Mouse (Mus musculus) hindbrain, embryonic 13.5 days (tissue): ENCODE results near the gene Vsig8. TPM values are rescaled to one million over a fixed set of nuclear protein-coding genes. Genes with fewer than 3 reads are reported as not detected.

Experiments
- ATAC-seq: fragments of 200-750 bp; cut with Nextera tagmentation; 2 replicates; pipeline ENCODE4 v1.8.0; 2017; ENCODE audit warnings: moderate TSS enrichment; ENCODE audit not compliant: low FRiP score
- H3K27ac ChIP-seq: fragments of 300-500 bp; sonication (generic); 2 replicates; pipeline ENCODE4 v1.5.1; 2015; ENCODE audit warnings: inconsistent platforms, mild to moderate bottlenecking, moderate library complexity
- H3K27me3 ChIP-seq: fragments of 300-500 bp; sonication (generic); 2 replicates; pipeline ENCODE4 v1.6.1; 2015; ENCODE audit warnings: mild to moderate bottlenecking, inconsistent platforms
- H3K36me3 ChIP-seq: fragments of 300-500 bp; sonication (generic); 2 replicates; pipeline ENCODE4 v1.6.1; 2015; ENCODE audit warnings: mild to moderate bottlenecking, inconsistent platforms
- H3K4me1 ChIP-seq: fragments of 300-500 bp; sonication (generic); replicated peaks from 2 replicates; pipeline ENCODE4 v1.6.1; 2015; ENCODE audit warnings: inconsistent platforms
- H3K4me2 ChIP-seq: fragments of 300-500 bp; sonication (generic); 2 replicates; pipeline ENCODE4 v1.6.1; 2015; ENCODE audit warnings: inconsistent platforms, mild to moderate bottlenecking, moderate library complexity
- H3K4me3 ChIP-seq: fragments of 300-500 bp; sonication (generic); 2 replicates; pipeline ENCODE4 v1.5.1; 2015; ENCODE audit warnings: mild to moderate bottlenecking, inconsistent platforms
- H3K9ac ChIP-seq: fragments of 300-500 bp; sonication (generic); 2 replicates; pipeline ENCODE4 v1.6.1; 2015; ENCODE audit warnings: mild to moderate bottlenecking, inconsistent platforms
- H3K9me3 ChIP-seq: fragments of 300-500 bp; sonication (generic); 2 replicates; pipeline ENCODE4 v1.6.1; 2016; ENCODE audit warnings: inconsistent platforms
- WGBS: fragments of 180-500 bp; shearing (Covaris S2); methylation state at CpG from one replicate; pipeline ENCODE4 v1.1.7; 2015; 5-methylcytosine and 5-hydroxymethylcytosine counted together
- polyA plus RNA-seq: library from polyadenylated mRNA; unstranded; fragments of >200 nt; fragmentation: Nextera tagmentation; extraction: Ambion mirVana; gene quantifications from 2 replicates; pipeline ENCODE4 v1.2.1, GENCODE M21; 2015

The Vsig8 gene
- polyA plus RNA-seq = 0.17 and 0.18 TPM in 2 replicates

- Histone ChIP-seq H3K4me2 (no peak within 1 kb of the TSS), H3K4me3 (no peak within 1 kb of the TSS), H3K27ac (no peak within 1 kb of the TSS), H3K36me3 (no peaks in the 10 kb centered on the region), H3K27me3 (peaks cover 35% of the 10 kb centered on the region), H3K9ac (no peak within 1 kb of the TSS), H3K9me3 (no peaks in the 10 kb centered on the region), H3K4me1 (peaks cover 6% of the 10 kb centered on the region)
- ATAC-seq = no peak
- 81% methylated on average over 11 of the region's 11 CpGs for WGBS
Measured at GRCm38 (mm10) chr1:172555638-172556037, at the start of gene Vsig8. Vsig8 (plus strand) TSS chr1:172555938.

GRCm38 (mm10) chr1:172507001-172507400 lies 48.7 kb upstream of the Vsig8 start:
- Histone ChIP-seq H3K9me3 (no peaks in the 10 kb centered on the region), H3K9ac (no peak overlapping the region), H3K27ac (no peak overlapping the region), H3K4me2 (no peak overlapping the region), H3K4me1 (peaks cover 36% of the 10 kb centered on the region), H3K27me3 (peaks cover 8% of the 10 kb centered on the region), H3K36me3 (no peaks in the 10 kb centered on the region), H3K4me3 (no peak overlapping the region)
- 63% methylated on average over 5 of the region's 5 CpGs for WGBS
- no peak for ATAC-seq

GRCm38 (mm10) chr1:172507701-172508100 lies 48.0 kb upstream of the Vsig8 start:
- H3K4me1 ChIP-seq = peaks cover 29% of the 10 kb centered on the region
- H3K9ac ChIP-seq = no peak overlapping the region
- no peak overlapping the region for H3K27ac ChIP-seq
- 91% methylated on average over 3 of the region's 3 CpGs for WGBS
- H3K27me3 ChIP-seq = peaks cover 2% of the 10 kb centered on the region; the same call in 1 of the 2 replicates
- H3K4me3 ChIP-seq = no peak overlapping the region
- no peaks in the 10 kb centered on the region for H3K36me3 ChIP-seq
- no peak overlapping the region for H3K4me2 ChIP-seq
- no peaks in the 10 kb centered on the region for H3K9me3 ChIP-seq
- no peak for ATAC-seq

- peaks cover 28% of the 10 kb centered on the region for H3K4me1 ChIP-seq
- no peak overlapping the region for H3K4me2 ChIP-seq
- no peak overlapping the region for H3K27ac ChIP-seq
- no peak overlapping the region for H3K4me3 ChIP-seq
- H3K9me3 ChIP-seq = no peaks in the 10 kb centered on the region
- no peak overlapping the region for H3K9ac ChIP-seq
- H3K27me3 ChIP-seq = peaks cover 2% of the 10 kb centered on the region; the same call in 1 of the 2 replicates
- no peaks in the 10 kb centered on the region for H3K36me3 ChIP-seq
- 45% methylated on average over 2 of the region's 2 CpGs for WGBS
- ATAC-seq = no peak
Measured at GRCm38 (mm10) chr1:172508172-172508571, 47.6 kb upstream of the Vsig8 start.

- Histone ChIP-seq H3K4me1 (peaks cover 25% of the 10 kb centered on the region), H3K27me3 (no peaks in the 10 kb centered on the region), H3K4me3 (no peak overlapping the region), H3K27ac (no peak overlapping the region), H3K9me3 (no peaks in the 10 kb centered on the region), H3K4me2 (no peak overlapping the region), H3K36me3 (no peaks in the 10 kb centered on the region), H3K9ac (no peak overlapping the region)
- no peak for ATAC-seq
- 77% methylated on average over 5 of the region's 5 CpGs for WGBS
Measured at GRCm38 (mm10) chr1:172509235-172509634, 46.5 kb upstream of the Vsig8 start.

GRCm38 (mm10) chr1:172509983-172510382 lies 45.8 kb upstream of the Vsig8 start:
- no peaks in the 10 kb centered on the region for H3K27me3 ChIP-seq
- H3K27ac ChIP-seq = no peak overlapping the region
- 55% methylated on average over 8 of the region's 8 CpGs for WGBS
- H3K4me1 ChIP-seq = peaks cover 18% of the 10 kb centered on the region
- H3K9ac ChIP-seq = no peak overlapping the region
- H3K9me3 ChIP-seq = no peaks in the 10 kb centered on the region
- no peak overlapping the region for H3K4me3 ChIP-seq
- ATAC-seq = no peak
- no peak overlapping the region for H3K4me2 ChIP-seq
- H3K36me3 ChIP-seq = no peaks in the 10 kb centered on the region

- Histone ChIP-seq H3K27ac (no peak overlapping the region), H3K9me3 (no peaks in the 10 kb centered on the region), H3K4me2 (no peak overlapping the region), H3K36me3 (no peaks in the 10 kb centered on the region), H3K4me3 (no peak overlapping the region), H3K9ac (no peak overlapping the region), H3K27me3 (0 out of 2 replicates have a peak, but pooled peaks cover 3% of the 10 kb centered on the region), H3K4me1 (peaks cover 16% of the 10 kb centered on the region)
- ATAC-seq = no peak
- 28% methylated on average over 13 of the region's 13 CpGs for WGBS
Measured at GRCm38 (mm10) chr1:172510421-172510972, 45.2 kb upstream of the Vsig8 start.

- Histone ChIP-seq H3K4me2 (peak overlapping the region; percentile 26), H3K27ac (no peak overlapping the region), H3K9ac (no peak overlapping the region; the same call in 1 of the 2 replicates), H3K4me1 (peaks cover 20% of the 10 kb centered on the region), H3K9me3 (no peaks in the 10 kb centered on the region), H3K36me3 (no peaks in the 10 kb centered on the region), H3K27me3 (0 out of 2 replicates have a peak, but pooled peaks cover 4% of the 10 kb centered on the region), H3K4me3 (no peak overlapping the region)
- 31% methylated on average over 13 of the region's 13 CpGs for WGBS
- no peak for ATAC-seq
Measured at GRCm38 (mm10) chr1:172512962-172513361, 42.8 kb upstream of the Vsig8 start.

GRCm38 (mm10) chr1:172513525-172514212 lies 42.1 kb upstream of the Vsig8 start:
- H3K4me3 ChIP-seq = no peak overlapping the region
- no peak overlapping the region for H3K9ac ChIP-seq
- no peak overlapping the region for H3K27ac ChIP-seq
- WGBS = 81% methylated on average over 17 of the region's 17 CpGs
- H3K27me3 ChIP-seq = 0 out of 2 replicates have a peak, but pooled peaks cover 4% of the 10 kb centered on the region
- H3K4me1 ChIP-seq = peaks cover 17% of the 10 kb centered on the region
- no peak overlapping the region for H3K4me2 ChIP-seq
- H3K36me3 ChIP-seq = no peaks in the 10 kb centered on the region
- 0 out of 2 replicates have a peak, but pooled peaks have one; percentile 19 for ATAC-seq
- H3K9me3 ChIP-seq = no peaks in the 10 kb centered on the region

- Histone ChIP-seq H3K4me2 (no peak overlapping the region), H3K27me3 (0 out of 2 replicates have a peak, but pooled peaks cover 4% of the 10 kb centered on the region), H3K27ac (no peak overlapping the region), H3K9ac (no peak overlapping the region), H3K36me3 (no peaks in the 10 kb centered on the region), H3K4me3 (no peak overlapping the region), H3K4me1 (peaks cover 17% of the 10 kb centered on the region), H3K9me3 (no peaks in the 10 kb centered on the region)
- no peak for ATAC-seq
- 86% methylated on average over 4 of the region's 4 CpGs for WGBS
Measured at GRCm38 (mm10) chr1:172514213-172514529, 41.6 kb upstream of the Vsig8 start.

- ATAC-seq = no peak
- 81% methylated on average over 7 of the region's 7 CpGs for WGBS
- no peak overlapping the region for H3K9ac ChIP-seq
Measured at GRCm38 (mm10) chr1:172514551-172515268, 41.0 kb upstream of the Vsig8 start.

GRCm38 (mm10) chr1:172515396-172515795 lies 40.3 kb upstream of the Vsig8 start:
- Histone ChIP-seq H3K4me2 (no peak overlapping the region), H3K4me1 (peaks cover 20% of the 10 kb centered on the region), H3K36me3 (no peaks in the 10 kb centered on the region), H3K27me3 (0 out of 2 replicates have a peak, but pooled peaks cover 4% of the 10 kb centered on the region), H3K9ac (no peak overlapping the region), H3K4me3 (no peak overlapping the region), H3K27ac (peak overlapping the region; percentile 2; the same call in 1 of the 2 replicates), H3K9me3 (no peaks in the 10 kb centered on the region)
- WGBS = 60% methylated on average over 1 of the region's 1 CpGs
- ATAC-seq = no peak

More at GRCm38 (mm10) chr1:172514551-172515268, 41.0 kb upstream of the Vsig8 start:
- peaks cover 17% of the 10 kb centered on the region for H3K4me1 ChIP-seq
- no peak overlapping the region for H3K27ac ChIP-seq
- no peak overlapping the region for H3K4me3 ChIP-seq
- H3K27me3 ChIP-seq = 0 out of 2 replicates have a peak, but pooled peaks cover 4% of the 10 kb centered on the region
- H3K4me2 ChIP-seq = no peak overlapping the region
- no peaks in the 10 kb centered on the region for H3K36me3 ChIP-seq
- no peaks in the 10 kb centered on the region for H3K9me3 ChIP-seq
